Comparison of ENCODE assay signal across 9 mouse cellular contexts in genomic region chr9:119460410-119460809, GRCm38 (mm10). TPM values are rescaled to one million over a fixed set of nuclear protein-coding genes. Genes with fewer than 3 reads are reported as not detected.
DNase-seq lines count a peak whose midpoint lies in the region; ATAC-seq and TF ChIP-seq lines count a peak whose summit lies in the region.
"Had no signal": no experiment of that assay in that cellular context is flagged by ENCODE, and none has a peak within 500 bp of the region (broad histone marks: within the 10 kb centered on the region; RNA-seq: fewer than 3 reads in every experiment).

No protein-coding gene starts in this region.

- TF ChIP-seq POLR2A in kidney, adult 2 months (IDR thresholded peaks at IDR 0.05; ENCODE audit: low read depth, low read length) = no peak
- no peak for TF ChIP-seq POLR2A in small intestine, adult 2 months (IDR thresholded peaks at IDR 0.05; ENCODE audit: low read depth, low read length)

- H3K9me3 ChIP-seq in kidney, embryonic 15.5 days (replicated peaks) = no peaks in the 10 kb centered on the region
- no peaks in the 10 kb centered on the region for H3K9me3 ChIP-seq in embryonic facial prominence, embryonic 11.5 days (replicated peaks; ENCODE audit: control insufficient read depth, low read length)
- H3K9me3 ChIP-seq: neural tube, embryonic 13.5 days had no signal

- no peak overlapping the region for H3K4me2 ChIP-seq in kidney, embryonic 15.5 days
- no peak overlapping the region for H3K4me2 ChIP-seq in embryonic facial prominence, embryonic 11.5 days (ENCODE audit: low read depth, low read length)
- H3K4me2 ChIP-seq: neural tube, embryonic 13.5 days had no signal

- H3K27ac ChIP-seq in kidney, adult 2 months (ENCODE audit: insufficient read depth, low read depth, low read length) = no peak overlapping the region
- no peak overlapping the region for H3K27ac ChIP-seq in kidney, embryonic 15.5 days
- no peak overlapping the region for H3K27ac ChIP-seq in embryonic facial prominence, embryonic 11.5 days (replicated peaks; ENCODE audit: low read depth, low read length)
- H3K27ac ChIP-seq in small intestine, adult 2 months (ENCODE audit: insufficient read depth, low read depth, low read length) = no peak overlapping the region
- H3K27ac ChIP-seq: neural tube, embryonic 13.5 days had no signal

- no peak overlapping the region for H3K4me3 ChIP-seq in kidney, adult 2 months (ENCODE audit: insufficient read depth, low read depth, low read length)
- H3K4me3 ChIP-seq in kidney, embryonic 15.5 days (replicated peaks) = no peak overlapping the region
- no peak overlapping the region for H3K4me3 ChIP-seq in embryonic facial prominence, embryonic 11.5 days (ENCODE audit: low read depth, low read length)
- no peak overlapping the region for H3K4me3 ChIP-seq in small intestine, adult 2 months (ENCODE audit: low read depth, low read length)
- H3K4me3 ChIP-seq: neural tube, embryonic 13.5 days had no signal

- TF ChIP-seq CTCF in kidney, adult 2 months (conservative IDR thresholded peaks at IDR 0.05; ENCODE audit: insufficient read depth, insufficient read length, low read depth, low read length) = peak; percentile 91
- peak; percentile 82; the same call in 1 of the 2 replicates for TF ChIP-seq CTCF in small intestine, adult 2 months (IDR thresholded peaks at IDR 0.05; ENCODE audit: extremely low read depth, insufficient read length, insufficient replicate concordance, low read depth, low read length)

- WGBS in kidney, adult 2 months = 39% methylated on average over 8 of the region's 8 CpGs
- WGBS in kidney, embryonic 15.5 days = 49% methylated on average over 8 of the region's 8 CpGs
- WGBS in embryonic facial prominence, embryonic 11.5 days = 58% methylated on average over 8 of the region's 8 CpGs
- 46% methylated on average over 8 of the region's 8 CpGs for WGBS in small intestine, adult 2 months

- no peaks in the 10 kb centered on the region for H3K27me3 ChIP-seq in kidney, adult 2 months (replicated peaks; ENCODE audit: control insufficient read depth, insufficient read depth, low read length)
- no peaks in the 10 kb centered on the region for H3K27me3 ChIP-seq in kidney, embryonic 15.5 days
- no peaks in the 10 kb centered on the region for H3K27me3 ChIP-seq in embryonic facial prominence, embryonic 11.5 days (ENCODE audit: control insufficient read depth, insufficient read depth, low read length)
- H3K27me3 ChIP-seq in small intestine, adult 2 months (ENCODE audit: control insufficient read depth, insufficient read depth, low read length) = no peaks in the 10 kb centered on the region
- H3K27me3 ChIP-seq: neural tube, embryonic 13.5 days had no signal

- no peak overlapping the region for H3K9ac ChIP-seq in kidney, embryonic 15.5 days
- H3K9ac ChIP-seq in embryonic facial prominence, embryonic 11.5 days (replicated peaks; ENCODE audit: low read length) = no peak overlapping the region
- H3K9ac ChIP-seq: neural tube, embryonic 13.5 days had no signal

- H3K36me3 ChIP-seq in kidney, adult 2 months (ENCODE audit: control insufficient read depth, insufficient read depth, low read length) = no peaks in the 10 kb centered on the region; the same call in 1 of the 2 replicates
- H3K36me3 ChIP-seq in kidney, embryonic 15.5 days = peaks cover 71% of the 10 kb centered on the region
- peaks cover 8% of the 10 kb centered on the region for H3K36me3 ChIP-seq in embryonic facial prominence, embryonic 11.5 days (replicated peaks; ENCODE audit: control insufficient read depth, insufficient read depth, low read depth, low read length)
- H3K36me3 ChIP-seq in small intestine, adult 2 months (ENCODE audit: control insufficient read depth, insufficient read depth, low read length) = peaks cover 25% of the 10 kb centered on the region

- no peaks in the 10 kb centered on the region for H3K4me1 ChIP-seq in kidney, adult 2 months (ENCODE audit: control insufficient read depth, insufficient read depth, low read length)
- H3K4me1 ChIP-seq in kidney, embryonic 15.5 days = no peaks in the 10 kb centered on the region
- no peaks in the 10 kb centered on the region for H3K4me1 ChIP-seq in embryonic facial prominence, embryonic 11.5 days (ENCODE audit: control insufficient read depth, insufficient read depth, low read length)
- H3K4me1 ChIP-seq in small intestine, adult 2 months (ENCODE audit: control insufficient read depth, insufficient read depth, insufficient read length, low read length) = no peaks in the 10 kb centered on the region
- H3K4me1 ChIP-seq: neural tube, embryonic 13.5 days had no signal

- no peak for ATAC-seq in kidney, embryonic 15.5 days (replicated peaks; ENCODE audit: low FRiP score)
- no peak for ATAC-seq in embryonic facial prominence, embryonic 11.5 days (replicated peaks; ENCODE audit: insufficient number of reproducible peaks, low FRiP score, low TSS enrichment, low read depth)
- peak; percentile 67 to 72; a peak in 2 of 4 replicates for ATAC-seq in hematopoietic stem cell, adult 5-6 weeks (replicated peaks in 1 of 2; ENCODE audit: insufficient read depth in 1 of 2, low FRiP score in 2 of 2, low TSS enrichment in 1 of 2, low read depth in 1 of 2, poor library complexity in 2 of 2, severe bottlenecking in 2 of 2)
- ATAC-seq in megakaryocyte progenitor cell, adult 5-6 weeks (replicated peaks; ENCODE audit: poor library complexity) = peak; percentile 94

- peak; percentile 64 for DNase-seq in kidney, adult 2 months
- DNase-seq in adrenal gland, postnatal 25 days = peak; percentile 60
- DNase-seq in embryonic facial prominence, embryonic 11.5 days (ENCODE audit: low spot score) = peak; percentile 83
- peak; percentile 47 for DNase-seq in left cerebral cortex, adult 11 months (ENCODE audit: low spot score)

RNA-seq across cellular contexts. Expression of gene Exog, which starts 15.7 kb away (rescaled TPM):
- 1.7 and 2.2 TPM in 2 replicates for polyA plus RNA-seq in kidney, adult 2 months (2012; rRNA removed)
- 24.1 and 25.3 TPM in 2 replicates for polyA plus RNA-seq in kidney, embryonic 15.5 days (2015; fragmentation: Nextera tagmentation; extraction: Ambion mirVana)
- 4.6 and 5.1 TPM in 2 replicates for total RNA-seq in adrenal gland, postnatal 25 days (2021)
- 50.7 and 53.6 TPM in 2 replicates for polyA plus RNA-seq in embryonic facial prominence, embryonic 11.5 days (2014; fragmentation: Nextera tagmentation; extraction: Ambion mirVana)
- 3.6 and 5.6 TPM in 2 replicates for total RNA-seq in hematopoietic stem cell, adult 5-6 weeks (2017)
- total RNA-seq in megakaryocyte progenitor cell, adult 5-6 weeks (2015) = 8.7 and 10.2 TPM in 2 replicates
- 5.1 and 5.2 TPM in 2 replicates for total RNA-seq in megakaryocyte progenitor cell, adult 5-6 weeks (2017)
- polyA plus RNA-seq in small intestine, adult 2 months (2012; rRNA removed) = 0.91 and 1.1 TPM in 2 replicates

RNA-seq across cellular contexts. Expression of gene Acvr2b, which starts 58.5 kb away (rescaled TPM):
- 6.2 and 7.7 TPM in 2 replicates for polyA plus RNA-seq in kidney, adult 2 months (2012; rRNA removed)
- polyA plus RNA-seq in kidney, embryonic 15.5 days (2015; fragmentation: Nextera tagmentation; extraction: Ambion mirVana) = 36.4 and 36.6 TPM in 2 replicates
- 10.2 and 10.5 TPM in 2 replicates for total RNA-seq in adrenal gland, postnatal 25 days (2021)
- polyA plus RNA-seq in embryonic facial prominence, embryonic 11.5 days (2014; fragmentation: Nextera tagmentation; extraction: Ambion mirVana) = 43.9 and 49.5 TPM in 2 replicates
- total RNA-seq in hematopoietic stem cell, adult 5-6 weeks (2017) = 1.2 and 8.4 TPM in 2 replicates
- 1.2 TPM in 2 replicates for total RNA-seq in megakaryocyte progenitor cell, adult 5-6 weeks (2015)
- 0.68 and 1.2 TPM in 2 replicates for total RNA-seq in megakaryocyte progenitor cell, adult 5-6 weeks (2017)
- 2.3 and 5.9 TPM in 2 replicates for polyA plus RNA-seq in small intestine, adult 2 months (2012; rRNA removed)

Comparison
In these comparisons a context has a peak if more than half of its experiments do, and no peak if none do; other contexts are left out.
1. ATAC-seq: peak in hematopoietic stem cell, adult 5-6 weeks (2 of 2) and megakaryocyte progenitor cell, adult 5-6 weeks (single experiment); none in kidney, embryonic 15.5 days (single experiment) and embryonic facial prominence, embryonic 11.5 days (single experiment).
2. Peak in every context shown above with its lines, with median percentiles within 50 percentile points of each other: DNase-seq.